Mouse (Mus musculus): ENCODE data around the gene Nanos3.

The Nanos3 gene

DNA sequence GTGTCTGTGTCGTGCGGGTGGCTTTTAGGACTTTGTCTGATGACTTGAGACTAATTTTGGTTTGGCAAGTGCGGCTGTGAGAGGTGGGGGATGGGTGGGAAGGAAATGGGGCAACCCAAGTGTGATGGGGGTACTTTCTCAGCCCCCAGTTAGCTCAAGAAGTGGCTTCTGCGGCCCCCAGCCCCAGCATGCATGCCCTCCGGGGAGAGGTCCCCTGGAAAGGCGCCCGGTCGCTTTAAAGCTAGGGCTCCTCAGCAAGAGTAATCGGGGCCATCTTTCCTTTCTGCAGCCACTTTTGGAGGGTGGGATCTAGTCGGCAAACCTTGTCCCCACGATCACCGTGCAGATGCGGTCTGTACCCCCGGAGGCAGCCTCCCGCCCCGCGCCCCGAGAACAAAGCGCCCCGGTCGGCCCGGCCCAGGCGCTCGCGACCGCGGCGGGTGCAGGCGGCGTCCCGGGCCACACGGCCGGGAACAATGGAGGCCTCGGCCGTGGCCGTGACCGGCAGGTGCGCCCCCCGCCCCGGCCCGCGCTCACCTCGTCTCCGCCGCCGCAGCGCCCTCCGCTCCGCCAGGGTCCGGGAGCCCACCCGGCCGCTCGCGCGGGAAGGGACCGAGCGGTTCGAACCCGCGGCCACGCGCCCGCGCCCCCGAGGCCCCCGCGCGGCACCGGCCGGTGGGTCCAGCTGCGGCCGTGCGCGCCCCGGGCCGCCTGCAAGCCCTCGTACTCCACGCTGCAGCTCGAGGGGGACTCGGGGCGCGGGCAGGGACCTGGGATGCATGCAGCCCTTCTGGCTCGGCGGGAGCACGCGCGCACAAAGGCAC is 1.5 kb downstream of the Nanos3 start:
- DNase-seq (ENCODE audit: low read depth, low spot score), result no peak

DNA sequence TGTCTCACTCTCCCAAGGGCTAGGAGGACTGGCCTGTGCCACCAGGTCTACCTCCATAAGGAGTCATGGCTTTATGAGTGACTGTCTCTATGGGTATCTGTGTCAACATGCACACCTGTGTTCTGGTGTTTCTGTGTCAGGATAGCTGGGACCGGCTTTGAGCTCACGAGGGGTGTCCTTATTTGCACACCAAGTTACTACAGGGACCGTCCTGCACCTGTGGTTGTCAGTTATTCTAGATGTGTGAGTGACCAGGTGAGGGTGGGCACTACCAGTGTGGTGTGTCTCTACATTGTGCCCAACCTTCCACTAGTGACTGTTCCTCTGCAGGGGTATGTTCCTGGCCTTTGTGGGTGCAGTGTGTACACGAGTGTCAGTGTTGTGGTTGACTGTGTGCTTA is 2.2 kb downstream of the Nanos3 start:
- DNase-seq (ENCODE audit: low read depth, low spot score), result no peak

GRCm38 (mm10) chr8:84180530-84181190 is 4.4 kb downstream of the Nanos3 start:
- no peak for DNase-seq (ENCODE audit: low read depth, low spot score)

- no peak for DNase-seq (ENCODE audit: low read depth, low spot score)
Measured at GRCm38 (mm10) chr8:84179946-84180345, 5.1 kb downstream of the Nanos3 start.

- DNase-seq (ENCODE audit: low read depth, low spot score), result no peak
Measured at GRCm38 (mm10) chr8:84178592-84178991, 6.4 kb downstream of the Nanos3 start.

GRCm38 (mm10) chr8:84177405-84177804 is 7.6 kb downstream of the Nanos3 start:
- no peak for DNase-seq (ENCODE audit: low read depth, low spot score)

GRCm38 (mm10) chr8:84176560-84176959 is 8.5 kb downstream of the Nanos3 start:
- DNase-seq (ENCODE audit: low read depth, low spot score), result no peak

DNA sequence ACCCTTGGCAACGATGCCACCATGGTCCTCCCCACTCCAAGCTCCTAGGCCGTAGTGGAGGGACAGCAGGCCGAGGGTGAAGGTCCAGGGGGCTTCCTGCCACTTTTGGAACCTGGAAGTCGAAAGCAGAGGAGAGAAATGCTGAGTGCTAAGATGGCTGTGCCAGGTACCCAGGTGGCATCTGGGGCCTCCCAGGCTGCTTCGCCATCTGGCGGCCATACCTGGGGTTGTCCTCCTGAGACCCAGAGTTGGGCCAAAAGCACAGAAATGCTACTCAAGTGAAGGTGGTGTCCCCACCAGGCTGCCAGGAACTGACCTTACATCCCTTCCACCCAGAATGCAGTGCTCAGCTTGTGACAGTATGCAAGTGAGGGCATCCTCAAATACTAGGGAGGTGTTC is 11.2 kb downstream of the Nanos3 start:
- DNase-seq (ENCODE audit: low read depth, low spot score), result no peak

DNA sequence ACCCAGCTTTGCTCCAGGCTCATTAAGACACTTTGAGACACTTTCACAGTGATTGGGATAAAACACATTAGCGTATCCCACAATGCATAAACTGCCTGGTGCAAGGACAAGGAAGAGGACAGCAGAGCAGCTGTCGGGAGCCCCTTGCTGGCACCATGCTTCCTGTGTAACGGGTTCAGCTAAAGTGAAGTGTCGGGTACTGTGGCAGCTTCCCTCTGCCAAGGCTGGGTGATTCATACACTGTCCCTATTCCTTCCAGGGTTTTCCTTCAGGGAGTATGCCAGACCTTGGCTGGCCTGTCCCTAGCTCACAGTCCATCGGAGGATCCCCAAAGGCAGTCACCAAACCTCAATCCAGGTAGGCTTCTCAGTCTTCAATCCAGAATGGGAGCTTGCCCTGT is 14.9 kb downstream of the Nanos3 start:
- DNase-seq (ENCODE audit: low read depth, low spot score), result peak; percentile 62

DNA sequence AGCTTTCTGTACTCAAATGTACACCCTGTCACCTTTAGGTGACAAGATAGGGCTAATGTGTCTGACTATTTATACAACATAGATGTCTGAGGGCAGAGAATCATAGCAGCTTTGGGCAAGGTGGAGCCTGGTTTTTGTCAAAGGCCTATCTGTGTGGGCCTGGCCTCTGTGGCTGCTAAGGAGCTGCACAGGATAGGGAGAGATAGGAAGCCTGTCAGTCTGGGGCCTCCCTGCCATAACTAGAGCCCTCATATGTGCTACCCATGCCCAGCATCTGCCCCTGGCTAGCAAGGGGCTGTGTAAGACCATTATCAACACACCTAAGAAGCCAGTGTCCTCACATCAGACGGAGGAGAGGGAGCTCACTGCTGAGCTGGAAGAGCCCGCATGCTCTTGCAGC is 17.3 kb downstream of the Nanos3 start:
- DNase-seq (ENCODE audit: low read depth, low spot score), result no peak

GRCm38 (mm10) chr8:84157620-84158019 is 27.4 kb downstream of the Nanos3 start:
- peak; percentile 47 for DNase-seq (ENCODE audit: low read depth, low spot score)

- DNase-seq (ENCODE audit: low read depth, low spot score), result no peak
Measured at GRCm38 (mm10) chr8:84149181-84149580, 35.8 kb downstream of the Nanos3 start.

GRCm38 (mm10) chr8:84148531-84148850 is 36.5 kb downstream of the Nanos3 start:
- no peak for DNase-seq (ENCODE audit: low read depth, low spot score)

GRCm38 (mm10) chr8:84147769-84148530 is 37.1 kb downstream of the Nanos3 start, which contains the start of the genes Cc2d1a and 4930432K21Rik:
Gene Cc2d1a (minus strand): TSS chr8:84147936.
Gene 4930432K21Rik (plus strand): TSS chr8:84148025.
- peak; percentile 99 for DNase-seq (ENCODE audit: low read depth, low spot score)

- no peak for DNase-seq (ENCODE audit: low read depth, low spot score)
Measured at GRCm38 (mm10) chr8:84147324-84147766, 37.7 kb downstream of the Nanos3 start.

DNA sequence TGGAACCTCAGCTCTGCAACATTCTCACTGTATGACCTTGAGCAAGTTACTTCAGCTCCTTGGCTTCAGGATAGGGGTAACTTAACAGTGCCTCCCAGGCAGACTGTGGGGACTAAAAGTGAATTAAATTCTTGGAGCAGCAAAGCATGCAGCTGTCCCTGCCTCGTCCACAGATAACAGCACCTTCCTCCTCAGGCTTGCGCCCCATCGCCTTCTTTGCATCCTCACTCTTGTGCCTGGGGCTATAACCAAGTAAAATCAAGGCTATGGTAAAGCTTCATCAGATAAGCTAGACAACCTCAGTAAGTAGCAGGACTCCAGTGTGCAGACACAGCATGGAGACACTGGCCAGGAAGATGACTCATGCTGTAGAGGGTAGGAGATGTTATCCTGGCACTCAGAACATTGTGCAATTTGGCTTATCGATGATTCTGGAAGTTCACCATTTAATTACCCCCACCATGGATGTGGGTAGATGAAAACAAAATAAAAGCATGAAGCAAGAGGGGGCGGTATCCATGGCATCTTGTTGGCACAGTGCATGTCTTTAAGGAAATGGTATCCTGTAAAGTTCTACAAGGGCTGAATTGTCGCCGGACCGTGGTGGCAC is 40.3 kb downstream of the Nanos3 start:
- peak; percentile 75 for DNase-seq (ENCODE audit: low read depth, low spot score)

GRCm38 (mm10) chr8:84140838-84141237 is 44.2 kb downstream of the Nanos3 start:
- no peak for DNase-seq (ENCODE audit: low read depth, low spot score)

DNA sequence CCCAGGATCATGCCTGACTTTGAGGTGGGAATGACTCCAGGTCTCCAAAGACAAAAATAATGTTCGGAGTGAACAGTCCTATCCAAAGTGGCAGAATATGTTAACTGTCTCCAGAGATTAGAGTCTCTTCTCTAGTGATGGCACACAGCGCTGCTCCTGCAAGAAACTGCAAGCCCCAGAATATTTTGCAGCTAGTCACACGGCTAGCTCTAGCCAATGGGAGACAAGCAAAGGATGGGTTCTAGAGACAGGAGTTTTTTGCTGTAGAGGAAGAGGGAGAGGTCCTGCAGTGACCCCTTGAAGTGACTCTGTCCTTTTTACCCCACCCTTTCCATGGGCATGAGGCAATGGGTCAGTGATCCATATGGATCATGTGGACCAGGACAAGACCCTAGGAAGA is 47.2 kb downstream of the Nanos3 start:
- peak; percentile 49 for DNase-seq (ENCODE audit: low read depth, low spot score)

DNA sequence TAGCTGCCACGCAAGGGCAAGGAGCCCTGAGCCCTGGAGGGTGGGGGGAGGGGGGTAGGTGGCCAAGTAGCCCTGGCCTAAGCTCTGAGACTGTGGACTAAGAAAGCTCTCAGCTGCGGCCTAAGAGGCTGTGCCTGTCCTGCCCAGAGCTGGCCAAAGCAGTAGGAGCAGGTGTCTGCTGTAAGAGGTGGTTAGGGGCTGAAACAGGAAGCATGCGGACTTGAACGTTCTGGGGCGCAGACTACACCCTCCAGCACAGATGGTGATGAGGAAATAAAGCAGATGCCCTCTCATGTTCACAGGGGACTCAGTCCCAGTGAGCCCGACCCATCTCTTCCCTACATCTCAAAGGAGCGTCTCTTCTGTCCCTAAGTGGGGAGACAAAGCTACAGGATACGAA is 52.8 kb downstream of the Nanos3 start:
- DNase-seq (ENCODE audit: low read depth, low spot score), result no peak

DNA sequence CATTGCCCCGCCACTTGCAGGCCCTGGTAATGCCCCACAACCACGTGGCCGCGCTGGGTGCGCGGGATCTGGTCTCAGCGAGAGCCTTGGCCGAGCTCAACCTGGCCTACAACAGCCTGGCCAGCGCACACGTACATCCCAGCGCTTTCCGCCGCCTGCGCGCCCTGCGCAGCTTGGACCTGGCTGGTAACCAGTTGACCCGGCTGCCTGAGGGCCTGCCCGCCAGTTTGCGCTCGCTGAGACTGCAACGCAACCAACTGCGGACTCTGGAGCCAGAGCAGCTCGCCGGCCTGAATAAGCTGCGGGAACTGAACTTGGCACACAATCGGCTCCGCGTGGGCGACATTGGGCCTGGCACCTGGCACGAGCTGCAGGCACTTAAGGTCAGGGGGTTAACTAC is 54.2 kb downstream of the Nanos3 start:
- no peak for DNase-seq (ENCODE audit: low read depth, low spot score)

GRCm38 (mm10) chr8:84128277-84128676 is 56.7 kb downstream of the Nanos3 start:
- no peak for DNase-seq (ENCODE audit: low read depth, low spot score)

Measured in 3T3-L1 (cell line).